Mouse (Mus musculus) 416B (cell line): ENCODE measurements around the gene Sntb2.
"Not testable (repeated sequence)": the region's sequence is repeated elsewhere in the genome, so short reads cannot be mapped to it uniquely, and the experiment has no call there.

ENCODE experiments used
- DNase-seq: peaks from one replicate; pipeline ENCODE4 v3.0.0; 2011; ENCODE audit warnings: low read depth

Sntb2 gene

DNA sequence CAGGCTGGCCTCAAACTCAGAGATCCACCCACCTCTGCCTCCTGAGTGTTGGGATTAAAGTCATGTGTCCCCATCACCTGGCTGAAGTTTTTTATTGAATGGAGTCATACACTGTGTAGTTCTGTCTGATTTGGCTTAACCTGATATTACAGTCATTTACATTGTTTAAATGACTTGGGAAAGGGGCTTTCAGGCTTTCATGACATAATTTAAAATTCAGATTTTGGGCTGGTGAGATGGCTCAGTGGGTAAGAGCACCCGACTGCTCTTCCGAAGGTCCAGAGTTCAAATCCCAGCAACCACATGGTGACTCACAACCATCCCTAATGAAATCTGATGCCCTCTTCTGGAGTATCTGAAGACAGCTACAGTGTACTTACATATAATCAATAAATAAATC lies 98.1 kb downstream of the Sntb2 start:
- DNase-seq, result not testable (repeated sequence)

DNA sequence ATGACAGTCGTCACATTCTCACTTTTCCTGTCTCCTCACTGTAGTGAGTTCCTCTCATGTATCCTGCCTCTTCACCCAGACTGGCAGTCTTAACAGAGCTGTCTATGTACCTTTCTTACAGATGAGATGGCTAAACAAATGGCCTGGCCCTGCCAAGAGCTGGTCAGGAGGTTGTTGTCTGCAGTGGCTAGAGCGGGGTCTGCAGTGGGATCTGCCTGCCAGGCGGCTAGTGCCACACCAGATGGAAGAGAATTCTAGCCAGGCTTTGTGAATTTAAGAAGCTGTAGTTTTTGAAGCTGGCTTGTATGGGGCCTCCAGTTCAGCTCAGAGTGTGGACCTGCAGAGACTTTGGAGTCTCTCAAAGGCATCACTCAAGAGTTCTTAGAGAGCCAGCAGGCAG lies 100.1 kb downstream of the Sntb2 start:
- no peak for DNase-seq

DNA sequence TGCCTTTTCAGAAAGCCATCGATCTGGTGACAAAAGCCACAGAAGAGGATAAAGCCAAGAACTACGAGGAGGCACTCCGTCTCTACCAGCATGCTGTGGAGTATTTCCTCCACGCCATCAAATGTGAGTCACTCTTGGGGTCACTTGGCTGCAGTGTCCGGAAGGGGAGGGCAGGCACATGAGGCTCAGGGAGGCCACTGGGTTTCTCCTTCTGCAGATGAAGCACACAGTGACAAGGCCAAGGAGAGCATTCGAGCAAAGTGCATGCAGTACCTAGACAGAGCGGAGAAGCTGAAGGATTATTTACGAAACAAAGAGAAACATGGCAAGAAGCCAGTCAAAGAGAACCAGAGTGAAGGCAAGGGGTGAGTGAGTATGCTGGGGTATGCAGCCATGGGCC lies 101.1 kb downstream of the Sntb2 start:
- peak; percentile 87 for DNase-seq

DNA sequence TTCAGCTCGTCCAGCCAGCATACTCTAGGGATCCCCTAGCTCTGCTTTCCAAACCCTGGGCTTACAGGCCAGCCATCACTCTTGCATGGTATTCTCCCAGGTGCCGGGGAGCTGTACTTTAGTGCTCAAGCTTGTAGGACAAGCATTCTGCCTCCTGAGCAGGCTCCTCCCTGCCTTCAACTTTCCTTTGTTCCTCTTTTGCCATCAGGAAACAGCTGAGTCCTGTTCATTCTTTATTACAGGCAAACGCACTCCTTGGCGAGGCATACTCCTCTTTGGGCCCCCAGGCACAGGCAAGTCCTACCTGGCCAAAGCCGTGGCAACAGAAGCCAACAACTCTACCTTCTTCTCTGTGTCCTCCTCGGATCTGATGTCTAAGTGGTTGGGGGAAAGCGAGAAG lies 105.1 kb downstream of the Sntb2 start:
- no peak for DNase-seq

DNA sequence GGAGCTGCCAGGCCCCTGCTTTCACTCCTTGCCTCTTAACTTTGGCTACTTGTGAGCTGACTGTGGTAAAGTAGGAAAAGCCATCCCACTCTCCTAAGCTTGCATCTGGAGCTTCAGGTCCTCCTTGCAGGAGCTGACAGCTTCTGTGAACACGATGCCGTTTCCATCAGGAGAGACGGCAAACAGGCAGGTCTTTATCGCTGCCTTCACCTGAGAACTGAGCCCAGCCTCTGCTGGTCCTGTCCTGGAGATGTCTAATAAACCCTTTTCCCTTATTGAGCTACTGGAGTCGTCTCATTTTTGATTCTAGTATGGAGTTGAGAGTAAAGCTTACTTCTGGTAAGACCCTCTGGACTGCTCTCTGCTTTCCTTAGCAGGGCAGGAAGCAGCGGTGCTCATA lies 109.9 kb downstream of the Sntb2 start:
- DNase-seq, result no peak

DNA sequence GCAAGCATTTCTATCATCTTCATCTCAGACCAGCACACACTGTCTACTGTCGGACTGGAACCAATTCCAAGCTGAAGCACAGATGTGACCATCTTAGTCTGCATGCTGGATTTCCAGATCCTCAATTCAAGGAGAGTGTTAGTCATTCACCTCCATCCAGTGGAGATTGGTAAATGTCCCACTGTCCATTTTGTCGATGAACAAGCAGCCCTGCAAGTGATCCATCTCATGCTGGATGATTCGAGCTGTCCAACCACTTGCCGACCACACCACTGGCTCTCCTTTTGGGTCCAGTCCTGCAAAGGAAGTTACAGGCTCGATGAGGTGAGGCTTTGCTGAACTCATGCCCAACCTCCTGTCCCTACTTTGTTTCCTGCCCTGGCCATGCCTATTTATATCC lies 111.4 kb downstream of the Sntb2 start:
- DNase-seq, result peak; percentile 47

DNA sequence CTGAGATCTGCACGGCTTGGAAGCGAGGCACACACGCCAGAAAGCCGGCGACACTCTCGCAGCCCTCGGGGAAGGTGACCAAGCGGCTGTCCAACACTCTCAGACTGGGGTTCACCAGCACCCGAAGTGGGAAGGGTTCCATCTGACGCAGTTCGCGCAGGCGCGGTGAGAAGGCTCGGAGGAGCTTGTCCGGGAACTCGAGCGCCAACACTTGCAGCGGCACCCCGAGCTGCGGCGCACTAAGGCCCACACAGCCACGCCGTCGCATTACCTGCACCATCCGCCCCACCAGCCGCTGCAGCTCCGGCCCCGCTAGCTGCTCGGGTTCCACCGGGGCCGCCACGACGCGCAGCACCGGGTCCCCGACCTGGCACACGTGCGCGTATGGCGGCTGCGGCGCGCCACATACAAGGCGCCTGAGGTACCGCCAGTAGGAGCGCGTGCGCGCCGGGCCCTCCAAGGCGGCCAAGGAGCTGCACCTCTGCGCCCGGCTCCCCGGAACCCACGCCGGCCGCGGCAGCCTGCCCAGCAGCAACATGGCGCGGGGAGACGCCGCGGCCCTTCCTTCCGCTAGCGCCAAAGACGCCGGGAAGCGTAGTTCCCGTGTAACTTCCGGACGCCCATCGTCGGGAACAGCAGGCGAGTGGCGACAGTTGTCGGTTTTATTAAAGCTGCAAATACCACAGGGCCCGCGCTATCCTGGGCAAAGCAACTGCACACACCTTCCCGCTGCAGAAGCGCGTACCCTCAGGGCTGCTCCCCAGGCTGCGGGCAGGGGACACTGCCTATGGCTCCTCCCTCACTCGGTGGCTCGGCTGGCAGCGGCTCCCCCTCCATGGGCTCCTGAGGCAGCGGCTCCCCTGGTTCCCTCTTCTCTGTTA lies 112.8 kb downstream of the Sntb2 start, which contains the start of gene Pdf:
TSS of gene Pdf (minus strand) at position 554 of the 881 bp plus-strand sequence.
- peak; percentile 82 for DNase-seq

DNA sequence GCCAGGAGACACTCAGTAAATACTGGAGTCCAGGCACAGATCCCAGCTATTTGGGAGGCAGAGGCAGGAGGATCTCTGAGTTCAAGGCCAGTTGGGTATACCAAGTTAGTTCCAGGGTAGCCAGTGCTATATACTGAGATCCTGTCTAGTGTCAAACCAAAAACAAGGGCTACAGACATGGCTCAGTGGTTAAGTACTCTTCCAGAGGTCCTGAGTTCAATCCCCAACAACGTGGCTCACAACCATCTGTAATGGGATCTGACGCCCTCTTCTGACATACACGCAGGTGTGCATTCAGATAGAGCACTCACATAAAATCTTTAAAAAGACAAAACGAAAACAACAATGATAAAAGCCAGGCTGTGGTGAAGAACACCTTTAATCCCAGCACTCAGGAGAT lies 113.9 kb downstream of the Sntb2 start:
- peak; percentile 22 for DNase-seq

DNA sequence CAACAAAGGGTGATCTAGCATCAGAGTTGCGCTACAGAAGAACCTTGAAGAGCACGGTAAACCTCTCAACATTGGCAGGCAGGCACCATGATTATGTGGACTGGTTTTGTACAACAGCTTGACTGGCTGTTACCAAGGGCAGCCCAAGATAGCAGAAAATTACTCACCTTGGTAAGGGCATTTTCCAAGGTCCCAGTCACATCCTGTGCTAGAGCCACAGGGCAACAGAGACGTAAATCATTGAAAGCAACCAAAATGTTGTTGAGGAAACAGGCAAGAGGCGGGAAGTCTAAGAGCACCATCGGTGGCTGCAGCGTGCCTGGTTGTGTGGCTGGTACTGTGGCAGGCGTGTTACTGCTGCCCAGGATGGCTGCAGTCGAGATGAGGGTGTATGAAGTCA lies 116.5 kb downstream of the Sntb2 start:
- DNase-seq, result no peak

DNA sequence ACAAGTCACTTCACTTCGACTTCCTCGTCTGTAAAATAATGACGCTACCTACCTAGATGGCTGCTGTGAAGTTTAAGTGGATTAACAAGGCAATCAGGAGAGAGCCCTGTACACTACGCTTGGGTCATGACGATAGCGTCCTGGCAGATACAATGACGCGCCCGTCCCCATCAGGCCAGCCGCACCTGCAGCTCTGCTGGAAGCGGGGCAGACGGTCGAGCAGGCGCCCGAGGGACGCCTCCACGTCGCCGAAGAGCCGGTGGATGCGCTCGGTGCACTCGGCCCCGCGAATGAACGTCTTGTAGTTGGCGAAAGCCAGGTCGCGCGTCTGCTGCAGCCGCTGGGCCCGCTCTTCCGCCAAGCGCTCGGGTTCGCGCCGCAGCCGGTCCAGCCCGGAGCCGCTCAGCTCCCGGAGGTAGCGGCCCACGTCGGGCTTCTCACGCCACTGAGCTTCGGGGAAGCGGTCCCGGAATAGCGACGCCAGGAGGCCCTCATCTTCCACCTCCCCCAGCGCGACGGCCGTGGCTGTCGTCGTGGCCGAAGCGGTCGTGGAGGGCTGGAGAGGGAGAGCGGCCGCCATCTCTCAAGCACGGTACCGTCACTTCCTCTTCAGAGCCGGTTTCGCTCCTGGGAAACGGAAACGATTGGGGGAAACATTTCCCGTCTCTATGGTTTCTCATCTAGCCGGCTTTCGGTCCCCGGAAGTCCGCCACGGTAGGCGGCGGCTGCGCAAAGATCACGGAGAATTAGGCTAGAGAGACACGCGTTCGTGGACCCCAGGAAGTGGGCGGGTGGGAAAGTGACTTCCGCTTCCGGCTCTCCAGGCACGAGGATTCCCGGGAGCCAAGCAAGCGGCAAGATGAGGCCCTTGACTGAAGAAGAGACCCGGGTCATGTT lies 120.8 kb downstream of the Sntb2 start, which contains the start of the genes Cog8 and Nip7:
TSS of gene Cog8 (minus strand) at position 614 of the 897 bp plus-strand sequence.
TSS of gene Nip7 (plus strand) at position 802 of the 897 bp plus-strand sequence.
- DNase-seq, result peak; percentile 97

DNA sequence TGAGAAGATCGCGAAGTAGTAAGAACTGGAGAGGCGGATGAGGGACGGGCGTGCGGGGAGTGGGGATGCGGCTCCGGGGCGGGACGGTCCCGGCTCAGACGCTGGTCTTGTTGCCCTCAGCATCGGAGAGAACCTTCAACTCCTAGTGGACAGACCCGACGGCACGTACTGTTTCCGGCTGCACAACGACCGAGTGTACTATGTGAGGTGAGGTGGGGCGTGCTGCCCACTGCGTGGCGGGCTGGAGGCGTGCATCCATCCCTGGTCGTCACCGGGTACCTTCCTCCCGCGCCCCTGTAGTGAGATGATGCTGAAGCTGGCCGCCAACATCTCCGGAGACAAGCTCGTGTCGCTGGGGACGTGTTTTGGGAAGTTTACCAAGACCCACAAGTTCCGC lies 121.4 kb downstream of the Sntb2 start:
- DNase-seq, result no peak

DNA sequence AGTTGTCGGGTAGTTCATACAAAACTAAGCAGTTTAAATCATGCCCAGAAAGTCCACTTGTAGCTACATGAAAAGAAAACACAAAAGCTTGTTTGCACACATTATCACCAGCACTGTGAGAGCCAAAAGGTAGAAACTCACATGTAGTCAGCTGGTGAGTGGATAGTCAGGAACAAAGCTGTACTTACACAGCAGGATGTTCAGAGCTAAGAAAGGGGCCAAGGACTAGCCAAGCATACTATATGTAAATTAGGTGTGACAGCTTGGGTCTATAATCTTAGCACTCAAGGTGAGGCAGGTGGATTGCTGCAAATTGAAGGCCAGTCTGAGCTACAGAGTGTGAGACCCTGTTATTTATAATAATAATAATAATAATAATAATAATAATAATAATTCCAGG lies 127.1 kb downstream of the Sntb2 start:
- DNase-seq, result no peak

DNA sequence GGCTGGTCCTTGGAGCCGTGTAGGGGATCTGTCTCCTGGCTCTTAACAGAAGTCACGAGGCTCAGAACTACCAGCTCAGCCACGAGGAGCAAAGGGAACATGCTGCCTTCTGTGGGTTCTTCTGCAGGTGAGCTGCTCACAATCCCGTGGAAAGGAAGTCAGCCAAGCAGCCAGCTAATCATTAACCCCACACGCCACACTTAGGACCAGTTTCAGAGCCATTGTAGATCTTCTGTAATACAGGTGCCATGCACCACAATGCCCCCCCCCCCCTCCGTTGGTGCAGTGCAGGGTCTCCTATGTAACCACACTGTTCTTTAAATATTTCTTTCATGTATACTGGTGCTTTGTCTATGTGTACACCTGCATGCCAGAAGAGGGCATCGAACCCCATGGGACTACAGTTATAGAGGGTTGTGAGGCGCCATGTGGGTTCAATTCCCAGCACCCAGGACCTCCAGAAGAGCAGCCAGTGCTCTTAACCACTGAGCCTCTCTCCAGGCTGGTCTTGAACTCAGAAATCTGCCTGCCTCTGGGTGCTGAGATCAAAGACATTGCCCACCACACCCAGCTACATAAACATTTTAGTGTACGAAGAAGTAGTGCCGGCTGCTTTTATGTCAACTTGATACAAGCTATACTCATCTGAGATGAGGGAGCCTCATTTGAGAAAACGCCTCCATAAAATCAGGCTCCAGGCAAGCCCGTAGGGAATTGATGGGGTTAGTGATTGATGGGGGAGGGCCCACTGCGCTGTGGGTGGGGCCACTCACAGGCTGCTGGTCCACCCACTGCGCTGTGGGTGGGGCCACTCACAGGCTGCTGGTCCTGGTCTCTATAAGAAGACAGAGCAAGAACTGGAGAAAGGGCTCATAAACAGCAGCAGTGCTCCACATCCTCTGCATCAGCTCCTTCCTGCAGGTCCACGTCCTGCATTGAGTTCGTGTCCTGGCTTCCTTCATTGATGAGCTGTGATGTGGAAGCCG lies 130.3 kb downstream of the Sntb2 start, which contains the start of gene Tmed6:
TSS of gene Tmed6 (minus strand) at position 134 of the 986 bp plus-strand sequence.
- no peak for DNase-seq
